Mouse (Mus musculus) liver, adult 2 months (tissue): ENCODE data around the gene Gm45713.

ENCODE experiments used
- CTCF ChIP-seq: fragments of 200-500 bp; IDR thresholded peaks from 2 replicates; pipeline ENCODE4 v1.5.1; 2011; ENCODE audit warnings: low read depth, low read length, control low read depth
- POLR2A ChIP-seq: fragments of 200-500 bp; IDR thresholded peaks from 2 replicates; pipeline ENCODE4 v1.6.1; 2011; ENCODE audit warnings: low read length, control low read depth; ENCODE audit not compliant: insufficient read depth; ENCODE audit errors: extremely low read depth

GRCm38 (mm10) chr7:45081016-45081415 lies 55.0 kb downstream of the Gm45713 start:
- no peak for TF ChIP-seq POLR2A
- no peak for TF ChIP-seq CTCF
